Mouse (Mus musculus) embryonic facial prominence, embryonic 15.5 days (tissue): ENCODE results near the gene Smtnl2. TPM values are rescaled to one million over a fixed set of nuclear protein-coding genes. Genes with fewer than 3 reads are reported as not detected.
A peak's percentile ranks its signal among the peaks of the same experiment; 100 is the strongest.

Source experiments
- ATAC-seq: fragments of 200-750 bp; cut with Nextera tagmentation; 2 replicates; pipeline ENCODE4 v1.8.0; 2017; ENCODE audit warnings: low read depth, moderate TSS enrichment; ENCODE audit not compliant: insufficient number of reproducible peaks, low FRiP score, low TSS enrichment
- H3K27ac ChIP-seq: fragments of 300-500 bp; sonication (generic); replicated peaks from 2 replicates; pipeline ENCODE4 v1.5.1; 2015; ENCODE audit warnings: mild to moderate bottlenecking, inconsistent platforms
- H3K27me3 ChIP-seq: fragments of 300-500 bp; sonication (generic); 2 replicates; pipeline ENCODE4 v1.6.1; 2015; ENCODE audit warnings: inconsistent platforms
- H3K36me3 ChIP-seq: fragments of 300-500 bp; sonication (generic); 2 replicates; pipeline ENCODE4 v1.6.1; 2015; ENCODE audit warnings: mild to moderate bottlenecking, inconsistent platforms
- H3K4me1 ChIP-seq: fragments of 300-500 bp; sonication (generic); 2 replicates; pipeline ENCODE4 v1.6.1; 2015; ENCODE audit warnings: inconsistent platforms
- H3K4me2 ChIP-seq: fragments of 300-500 bp; sonication (generic); replicated peaks from 2 replicates; pipeline ENCODE4 v1.6.1; 2015; ENCODE audit warnings: mild to moderate bottlenecking, inconsistent platforms
- H3K4me3 ChIP-seq: fragments of 300-500 bp; sonication (generic); replicated peaks from 2 replicates; pipeline ENCODE4 v1.5.1; 2015; ENCODE audit warnings: mild to moderate bottlenecking, inconsistent platforms
- H3K9ac ChIP-seq: fragments of 300-500 bp; sonication (generic); 2 replicates; pipeline ENCODE4 v1.6.1; 2015; ENCODE audit warnings: inconsistent platforms
- H3K9me3 ChIP-seq: fragments of 300-500 bp; sonication (generic); replicated peaks from 2 replicates; pipeline ENCODE4 v1.6.1; 2016; ENCODE audit warnings: inconsistent platforms
- WGBS: fragments of 180-500 bp; shearing (Covaris S2); methylation state at CpG from one replicate; pipeline ENCODE4 v1.1.7; 2015; 5-methylcytosine and 5-hydroxymethylcytosine counted together
- polyA plus RNA-seq: library from polyadenylated mRNA; unstranded; fragments of >200 nt; fragmentation: Nextera tagmentation; extraction: Ambion mirVana; gene quantifications from 2 replicates; pipeline ENCODE4 v1.2.1, GENCODE M21; 2015

The Smtnl2 gene
- polyA plus RNA-seq, 1 experiment from 2014 or later, result 64.3 TPM

GRCm38 (mm10) chr11:72369904-72370672 lies 41.4 kb downstream of the Smtnl2 start:
- no peak for ATAC-seq
- Histone ChIP-seq H3K4me2 (no peak overlapping the region), H3K9me3 (no peaks in the 10 kb centered on the region), H3K4me1 (peaks cover 14% of the 10 kb centered on the region), H3K4me3 (no peak overlapping the region), H3K9ac (no peak overlapping the region), H3K27ac (0 out of 2 replicates have a peak overlapping the region, but pooled peaks have one; percentile 18), H3K27me3 (no peaks in the 10 kb centered on the region), H3K36me3 (no peaks in the 10 kb centered on the region)
- 16% methylated on average over 12 of the region's 12 CpGs for WGBS

- Histone ChIP-seq H3K9ac (no peak overlapping the region), H3K4me2 (no peak overlapping the region), H3K9me3 (no peaks in the 10 kb centered on the region), H3K36me3 (no peaks in the 10 kb centered on the region), H3K4me1 (peaks cover 14% of the 10 kb centered on the region), H3K27ac (peak overlapping the region; percentile 35; the same call in 1 of the 2 replicates), H3K4me3 (no peak overlapping the region), H3K27me3 (no peaks in the 10 kb centered on the region)
- peak; percentile 51; the same call in 1 of the 2 replicates for ATAC-seq
- 23% methylated on average over 11 of the region's 11 CpGs for WGBS
Observed at GRCm38 (mm10) chr11:72367934-72368674, 43.4 kb downstream of the Smtnl2 start.

GRCm38 (mm10) chr11:72366126-72366525 lies 45.4 kb downstream of the Smtnl2 start:
- Histone ChIP-seq H3K36me3 (no peaks in the 10 kb centered on the region), H3K4me2 (no peak overlapping the region), H3K9ac (no peak overlapping the region), H3K27me3 (no peaks in the 10 kb centered on the region), H3K9me3 (no peaks in the 10 kb centered on the region), H3K27ac (no peak overlapping the region), H3K4me1 (peaks cover 29% of the 10 kb centered on the region), H3K4me3 (no peak overlapping the region)
- ATAC-seq, result no peak
- WGBS, result 81% methylated on average over 9 of the region's 9 CpGs

GRCm38 (mm10) chr11:72364526-72364925 lies 47.0 kb downstream of the Smtnl2 start:
- ATAC-seq, result no peak
- H3K4me3 ChIP-seq, result no peak overlapping the region
- H3K4me2 ChIP-seq, result no peak overlapping the region
- H3K27me3 ChIP-seq, result no peaks in the 10 kb centered on the region
- no peak overlapping the region for H3K9ac ChIP-seq
- WGBS, result 91% methylated on average over 5 of the region's 5 CpGs
- H3K36me3 ChIP-seq, result no peaks in the 10 kb centered on the region
- H3K27ac ChIP-seq, result no peak overlapping the region
- peaks cover 22% of the 10 kb centered on the region for H3K4me1 ChIP-seq
- no peaks in the 10 kb centered on the region for H3K9me3 ChIP-seq

- H3K4me3 ChIP-seq, result no peak overlapping the region
- no peaks in the 10 kb centered on the region for H3K9me3 ChIP-seq
- no peaks in the 10 kb centered on the region for H3K27me3 ChIP-seq
- WGBS, result 64% methylated on average over 8 of the region's 8 CpGs
- H3K4me1 ChIP-seq, result peaks cover 22% of the 10 kb centered on the region
- H3K9ac ChIP-seq, result no peak overlapping the region
- H3K4me2 ChIP-seq, result no peak overlapping the region
- no peak for ATAC-seq
- H3K27ac ChIP-seq, result no peak overlapping the region
- no peaks in the 10 kb centered on the region for H3K36me3 ChIP-seq
Observed at GRCm38 (mm10) chr11:72363523-72364240, 47.8 kb downstream of the Smtnl2 start.

- 30% methylated on average over 10 of the region's 10 CpGs for WGBS
- H3K27ac ChIP-seq, result no peak within 1 kb of the TSS
- peak within 1 kb of the TSS; percentile 39 for H3K9ac ChIP-seq
- no peaks in the 10 kb centered on the region for H3K27me3 ChIP-seq
- peak within 1 kb of the TSS; percentile 88 for H3K4me2 ChIP-seq
- H3K4me1 ChIP-seq, result peaks cover 15% of the 10 kb centered on the region
- no peak for ATAC-seq
- H3K4me3 ChIP-seq, result peak within 1 kb of the TSS; percentile 48
- H3K36me3 ChIP-seq, result no peaks in the 10 kb centered on the region
- no peaks in the 10 kb centered on the region for H3K9me3 ChIP-seq
Observed at GRCm38 (mm10) chr11:72362347-72362741, 49.2 kb downstream of the Smtnl2 start, which contains the start of gene Tekt1. TSS of gene Tekt1 (minus strand) at chr11:72362442.

- 6% methylated on average over 42 of the region's 42 CpGs for WGBS
- no peaks in the 10 kb centered on the region for H3K36me3 ChIP-seq
- peak overlapping the region; percentile 39 for H3K9ac ChIP-seq
- peak overlapping the region; percentile 88 for H3K4me2 ChIP-seq
- H3K27me3 ChIP-seq, result no peaks in the 10 kb centered on the region
- peaks cover 15% of the 10 kb centered on the region for H3K4me1 ChIP-seq
- no peak for ATAC-seq
- H3K27ac ChIP-seq, result no peak overlapping the region
- peak overlapping the region; percentile 48 for H3K4me3 ChIP-seq
- no peaks in the 10 kb centered on the region for H3K9me3 ChIP-seq
Observed at GRCm38 (mm10) chr11:72361385-72362346, 49.8 kb downstream of the Smtnl2 start.

- Histone ChIP-seq H3K36me3 (no peaks in the 10 kb centered on the region), H3K4me1 (peaks cover 6% of the 10 kb centered on the region), H3K9ac (no peak overlapping the region), H3K4me3 (0 out of 2 replicates have a peak overlapping the region, but pooled peaks have one; percentile 10), H3K27ac (no peak overlapping the region), H3K9me3 (no peaks in the 10 kb centered on the region), H3K4me2 (peak overlapping the region; percentile 48), H3K27me3 (no peaks in the 10 kb centered on the region)
- WGBS, result 14% methylated on average over 20 of the region's 20 CpGs
- ATAC-seq, result 0 out of 2 replicates have a peak, but pooled peaks have one; percentile 30
Observed at GRCm38 (mm10) chr11:72354971-72355728, 56.4 kb downstream of the Smtnl2 start.

- H3K9ac ChIP-seq, result no peak overlapping the region
- no peak overlapping the region for H3K4me3 ChIP-seq
- no peaks in the 10 kb centered on the region for H3K9me3 ChIP-seq
- ATAC-seq, result no peak
- WGBS, result 75% methylated on average over 3 of the region's 3 CpGs
- H3K27ac ChIP-seq, result no peak overlapping the region
- peaks cover 16% of the 10 kb centered on the region for H3K4me1 ChIP-seq
- no peaks in the 10 kb centered on the region for H3K36me3 ChIP-seq
- H3K27me3 ChIP-seq, result no peaks in the 10 kb centered on the region
- no peak overlapping the region for H3K4me2 ChIP-seq
Observed at GRCm38 (mm10) chr11:72353186-72353585, 58.3 kb downstream of the Smtnl2 start.

GRCm38 (mm10) chr11:72352272-72352671 lies 59.2 kb downstream of the Smtnl2 start:
- no peak for ATAC-seq
- no peaks in the 10 kb centered on the region for H3K27me3 ChIP-seq
- no peak overlapping the region for H3K4me3 ChIP-seq
- H3K4me2 ChIP-seq, result no peak overlapping the region
- H3K36me3 ChIP-seq, result no peaks in the 10 kb centered on the region
- H3K9me3 ChIP-seq, result no peaks in the 10 kb centered on the region
- WGBS, result 71% methylated on average over 1 of the region's 1 CpGs
- no peak overlapping the region for H3K27ac ChIP-seq
- peaks cover 16% of the 10 kb centered on the region for H3K4me1 ChIP-seq
- H3K9ac ChIP-seq, result no peak overlapping the region
